Mouse (Mus musculus) lung, postnatal 25 days (tissue): ENCODE results near the gene Mcmbp.

Experiments
- DNase-seq: peaks from one replicate; pipeline ENCODE4 v3.0.0; 2022; ENCODE audit warnings: low spot score

The Mcmbp gene

DNA sequence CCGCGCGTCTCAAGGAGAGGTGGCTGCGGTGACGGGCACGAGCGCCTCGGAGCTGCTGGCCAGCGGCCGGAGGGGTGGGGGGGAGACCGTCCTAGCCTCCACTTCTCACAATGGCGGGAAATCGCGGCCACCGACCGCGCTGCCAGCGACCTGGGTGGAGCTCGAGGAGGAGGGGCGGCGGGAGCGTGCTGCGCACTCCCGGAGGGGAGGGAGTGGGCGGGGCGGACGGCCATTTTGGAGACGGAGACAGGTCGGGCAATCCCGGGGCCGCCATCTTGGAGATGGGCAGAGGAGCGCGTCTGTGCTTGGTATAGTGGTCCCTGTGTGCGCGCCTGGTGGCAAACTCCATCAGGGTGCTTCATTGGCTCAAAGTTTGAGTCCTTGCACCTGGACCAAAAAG lies at the start of gene Mcmbp:
Mcmbp (minus strand) TSS at position 162 of the 400 bp plus-strand sequence.
- DNase-seq = peak; percentile 97

DNA sequence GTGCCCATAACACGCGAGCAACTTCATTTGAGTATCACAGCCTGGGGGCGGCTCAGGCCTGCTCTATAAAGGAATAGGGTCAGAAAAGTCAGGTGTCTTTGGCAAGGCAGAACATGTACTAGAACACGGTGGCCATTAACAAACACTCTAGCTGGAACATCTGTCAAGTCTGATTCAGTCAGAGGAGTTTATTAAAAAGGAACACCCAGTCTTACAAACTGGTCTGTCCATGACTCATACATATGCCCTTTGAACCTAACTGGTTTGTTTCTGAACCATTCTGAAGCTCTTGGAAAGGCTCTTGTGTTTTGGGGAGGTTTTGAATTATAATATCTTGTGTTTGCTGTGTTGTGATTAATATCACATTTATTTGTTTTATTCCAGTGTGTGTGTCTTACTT lies 49.8 kb upstream of the Mcmbp start:
- no peak for DNase-seq

DNA sequence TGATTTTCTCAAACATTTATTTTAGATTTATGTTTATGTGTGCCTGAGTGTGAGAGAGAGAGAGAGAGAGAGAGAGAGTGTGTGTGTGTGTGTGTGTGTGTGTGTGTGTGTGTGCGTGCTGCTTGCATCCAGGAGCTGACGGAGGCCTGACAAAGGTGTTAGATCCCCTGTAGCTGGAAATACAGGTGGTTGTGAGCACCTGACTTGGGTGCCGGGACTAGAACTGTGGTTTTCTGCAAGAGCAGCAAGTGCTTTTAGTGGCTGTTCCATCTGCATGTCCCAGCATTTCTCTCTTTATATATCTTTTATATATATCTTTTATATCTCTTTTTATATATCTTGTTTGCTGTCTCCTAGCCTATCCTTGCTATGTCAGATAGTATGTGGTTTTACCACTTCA lies 41.6 kb upstream of the Mcmbp start:
- DNase-seq = no peak

DNA sequence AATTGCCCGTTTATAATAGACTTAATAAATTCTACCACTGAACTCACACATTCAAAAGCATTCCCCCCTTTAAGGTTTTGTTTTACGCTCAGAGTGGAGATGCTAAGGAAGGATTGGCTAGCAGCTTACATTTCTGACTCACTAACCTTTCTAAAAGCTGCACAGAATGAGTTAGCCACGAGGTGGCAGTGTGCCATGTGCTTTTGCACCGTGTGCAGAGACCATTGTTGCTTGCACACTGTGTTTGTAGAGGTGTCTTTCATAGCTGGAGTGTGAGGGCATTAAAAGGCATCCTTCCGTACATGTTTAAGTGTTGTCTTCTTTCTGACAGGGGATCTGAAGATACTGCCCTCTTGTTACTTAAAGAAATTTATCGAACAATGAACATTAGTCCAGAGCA lies 39.0 kb upstream of the Mcmbp start:
- peak; percentile 18 for DNase-seq

DNA sequence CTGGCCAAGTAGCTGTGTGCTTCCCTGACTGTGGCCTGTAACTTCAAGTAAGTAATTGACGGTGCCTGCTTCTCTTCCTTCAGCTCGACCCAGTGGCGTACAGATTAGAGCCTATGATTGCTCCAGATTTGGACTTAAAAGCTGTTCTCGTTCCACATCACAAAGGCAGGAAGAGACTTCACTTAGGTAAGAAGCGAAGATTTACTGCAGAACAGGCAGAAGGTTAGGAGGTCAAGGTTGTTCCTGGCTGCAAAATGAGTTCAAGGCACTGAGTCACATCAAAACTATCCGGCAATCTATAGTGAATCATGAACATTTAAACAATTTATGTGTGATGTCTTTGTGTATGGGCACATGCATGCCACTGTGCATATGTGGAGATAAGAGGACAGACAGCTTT lies 36.9 kb upstream of the Mcmbp start:
- DNase-seq = no peak

DNA sequence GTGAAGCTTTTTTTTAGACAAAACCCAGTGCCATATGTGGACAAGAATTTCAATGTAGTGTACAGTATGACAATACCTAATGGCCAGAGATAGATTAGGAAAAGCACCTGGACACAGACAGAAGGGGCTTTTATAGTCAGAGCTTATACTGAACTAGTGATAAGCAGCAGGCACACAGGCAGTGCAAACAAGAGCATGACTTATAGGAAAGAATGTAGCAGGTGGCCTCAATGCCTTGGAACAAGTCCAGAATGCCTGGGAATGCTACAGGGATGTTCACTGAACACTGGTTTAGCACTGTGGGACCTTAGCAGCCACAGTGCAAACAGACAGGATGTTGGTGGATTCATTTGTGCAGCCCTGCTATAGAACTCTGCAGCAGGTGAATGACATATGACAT lies 26.4 kb upstream of the Mcmbp start:
- DNase-seq = no peak

DNA sequence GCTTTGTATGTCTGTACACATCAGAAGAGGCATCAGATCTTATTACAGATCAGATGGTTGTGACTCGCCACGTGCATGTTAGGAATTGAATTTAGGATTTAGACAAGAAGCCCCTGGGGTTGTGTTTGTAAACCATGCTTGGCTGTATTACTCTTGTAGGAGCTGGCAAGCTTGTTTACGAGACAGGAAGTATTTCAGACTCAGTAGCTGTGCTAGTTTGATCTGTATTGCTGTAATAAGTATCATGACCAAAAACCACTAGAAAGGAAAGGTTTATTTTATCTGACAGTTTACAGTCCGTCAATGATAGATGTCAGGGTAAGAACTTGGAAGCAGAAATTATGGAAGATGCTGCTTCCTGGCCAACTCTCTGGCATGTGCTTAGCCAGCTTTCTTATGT lies 18.7 kb upstream of the Mcmbp start:
- no peak for DNase-seq

DNA sequence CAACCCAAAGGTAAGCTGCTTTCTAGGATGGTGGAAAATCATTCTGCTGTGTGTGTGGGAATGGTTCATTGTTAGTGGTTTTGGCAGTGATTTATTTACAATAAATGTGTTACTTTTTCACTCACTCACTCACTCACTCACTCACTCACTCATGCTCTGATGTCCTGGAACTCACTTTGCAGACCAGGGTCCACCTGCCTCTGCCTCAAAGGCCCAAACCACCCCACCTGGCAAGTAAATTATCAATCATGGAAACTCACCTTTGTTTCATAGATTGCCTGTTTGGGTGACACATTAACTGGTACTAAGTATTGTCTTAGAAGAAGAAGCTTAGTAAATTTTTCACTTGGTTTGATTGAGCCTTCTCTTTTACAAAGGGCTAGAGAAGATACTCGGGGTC lies 15.1 kb upstream of the Mcmbp start:
- no peak for DNase-seq

DNA sequence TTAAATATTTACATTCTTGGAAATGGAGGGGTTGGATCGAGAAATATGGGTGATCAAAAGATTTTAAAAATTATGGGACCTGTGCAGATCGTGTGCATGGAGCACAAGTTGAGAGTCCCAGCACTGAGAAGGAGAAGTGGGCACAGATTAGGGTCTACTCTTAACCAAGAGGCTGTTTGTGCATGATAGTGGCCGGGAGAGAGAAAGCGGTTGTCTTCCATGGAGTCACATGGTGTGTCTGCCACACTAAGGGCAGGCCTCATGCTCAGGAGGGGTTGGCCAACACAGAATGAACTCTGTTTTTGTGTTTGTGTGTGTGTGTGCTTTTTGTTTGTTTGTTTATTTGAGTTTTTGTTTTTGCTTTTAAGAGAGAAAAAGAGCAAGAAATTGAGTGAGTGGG lies 11.7 kb upstream of the Mcmbp start:
- no peak for DNase-seq

DNA sequence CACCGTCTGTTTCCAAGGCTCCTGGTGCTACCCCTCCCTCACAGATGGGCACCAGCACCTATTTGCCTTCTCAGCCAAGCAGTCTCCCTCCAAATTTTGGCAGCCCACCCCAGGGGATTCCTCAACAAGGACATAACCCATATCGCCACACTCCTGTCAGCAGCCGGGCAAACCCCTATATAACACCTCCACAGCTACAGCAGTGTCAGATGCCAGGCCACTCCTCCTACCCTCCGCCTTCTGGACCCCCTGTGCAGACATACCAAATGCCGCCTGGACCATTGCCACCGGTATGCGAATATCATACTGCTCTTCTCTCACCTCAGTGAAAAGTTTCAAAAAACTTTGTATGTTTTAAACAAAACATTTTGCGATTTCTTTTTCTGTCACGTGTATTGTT lies 10.0 kb upstream of the Mcmbp start:
- DNase-seq = no peak

DNA sequence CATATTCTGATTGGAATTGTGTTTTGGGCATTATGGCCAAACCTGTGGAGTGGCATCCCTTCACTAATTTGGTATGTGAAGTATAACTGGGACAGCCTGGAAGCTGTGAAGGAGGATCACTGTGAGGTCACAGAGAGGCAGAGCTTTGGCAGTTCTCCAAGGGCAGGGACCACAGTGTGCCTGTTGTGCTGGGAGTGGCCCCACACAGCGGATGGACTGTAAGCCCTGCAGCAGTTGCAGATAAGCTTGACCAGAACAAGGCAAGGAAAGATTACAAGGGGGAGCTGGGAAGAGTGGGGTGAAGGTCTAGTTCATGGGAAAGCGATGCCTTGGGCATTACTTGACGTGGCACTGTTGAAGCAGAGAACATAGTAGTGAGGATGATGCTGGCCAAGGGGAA lies 8.5 kb upstream of the Mcmbp start:
- peak; percentile 89 for DNase-seq

DNA sequence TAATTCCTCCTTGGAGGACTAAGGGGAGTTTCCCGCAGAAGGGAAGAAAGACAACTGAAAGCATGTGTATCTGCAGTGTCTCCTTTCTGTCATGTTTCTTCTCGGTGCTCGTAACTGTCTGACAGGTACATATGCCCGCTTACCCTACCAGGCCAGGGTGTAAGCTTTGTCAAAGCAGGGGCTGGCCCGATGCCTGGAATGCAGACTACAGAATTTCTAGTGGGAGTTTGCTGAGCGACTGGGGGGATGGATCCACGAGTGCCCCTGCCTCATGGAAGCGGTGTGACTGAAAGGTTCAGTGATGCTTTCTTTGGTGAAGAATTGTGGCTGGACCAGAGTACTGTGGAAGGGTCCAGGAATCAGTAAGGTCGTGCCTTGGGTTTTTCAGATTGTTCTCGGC lies 5.9 kb upstream of the Mcmbp start:
- DNase-seq = no peak

DNA sequence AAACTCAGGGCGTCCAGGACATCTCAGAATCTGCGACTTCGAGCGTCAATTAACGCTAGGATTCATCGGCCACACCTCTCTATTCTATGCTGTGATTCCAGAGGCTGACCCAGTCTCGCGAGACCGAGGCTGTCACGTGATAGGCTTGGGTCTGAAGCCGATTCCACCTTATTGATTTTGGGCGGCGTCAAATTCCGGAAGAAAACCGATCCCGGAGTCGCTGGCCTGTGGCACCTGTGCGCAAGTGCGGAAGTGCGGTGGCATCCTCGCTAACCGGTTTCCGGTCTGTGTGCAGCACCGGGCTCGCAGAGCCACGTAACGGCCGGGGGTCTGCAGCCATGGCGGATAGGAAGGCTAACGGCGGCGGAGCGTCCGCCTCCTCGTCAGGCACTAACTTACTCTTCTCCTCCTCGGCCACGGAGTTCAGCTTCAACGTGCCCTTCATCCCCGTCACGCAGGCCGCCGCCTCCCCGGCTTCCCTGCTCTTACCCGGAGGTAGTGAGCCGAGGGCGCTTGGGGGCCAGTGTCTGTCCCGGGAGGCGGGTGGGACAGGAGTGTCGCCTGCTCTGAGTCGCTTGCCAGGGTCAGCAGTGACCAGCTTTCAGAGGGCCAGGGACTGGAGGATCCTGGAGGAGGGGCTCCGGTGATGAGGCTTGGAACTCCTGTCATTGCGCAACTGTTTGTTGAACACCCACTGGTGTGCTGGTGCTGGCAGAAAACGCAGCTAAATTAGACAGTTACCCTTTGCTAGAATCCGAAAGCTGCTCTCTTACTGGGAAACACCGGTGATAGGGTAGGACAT lies 4.6 kb upstream of the Mcmbp start, which contains the start of gene Sec23ip:
Sec23ip (plus strand) TSS at position 260 of the 802 bp plus-strand sequence.
- DNase-seq = peak; percentile 100

DNA sequence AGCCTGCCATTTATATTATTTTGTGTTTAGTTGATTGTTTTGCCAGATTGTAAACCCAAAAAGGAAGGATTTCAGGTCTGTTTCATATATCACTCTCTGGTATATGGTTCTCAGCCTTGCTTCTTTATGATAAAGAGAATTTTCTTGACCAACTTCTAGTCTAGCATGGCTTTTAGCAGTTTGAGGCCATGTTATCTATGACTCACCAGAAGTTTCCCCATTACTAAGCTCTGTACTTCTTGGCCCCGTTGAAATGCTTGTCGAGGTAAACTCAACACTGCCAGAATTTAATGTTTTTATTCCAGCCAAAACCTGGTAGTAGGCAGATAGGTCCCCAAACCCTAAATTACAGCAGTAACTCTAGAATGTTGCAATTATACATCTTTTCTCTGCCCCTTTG lies 3.6 kb upstream of the Mcmbp start:
- no peak for DNase-seq

DNA sequence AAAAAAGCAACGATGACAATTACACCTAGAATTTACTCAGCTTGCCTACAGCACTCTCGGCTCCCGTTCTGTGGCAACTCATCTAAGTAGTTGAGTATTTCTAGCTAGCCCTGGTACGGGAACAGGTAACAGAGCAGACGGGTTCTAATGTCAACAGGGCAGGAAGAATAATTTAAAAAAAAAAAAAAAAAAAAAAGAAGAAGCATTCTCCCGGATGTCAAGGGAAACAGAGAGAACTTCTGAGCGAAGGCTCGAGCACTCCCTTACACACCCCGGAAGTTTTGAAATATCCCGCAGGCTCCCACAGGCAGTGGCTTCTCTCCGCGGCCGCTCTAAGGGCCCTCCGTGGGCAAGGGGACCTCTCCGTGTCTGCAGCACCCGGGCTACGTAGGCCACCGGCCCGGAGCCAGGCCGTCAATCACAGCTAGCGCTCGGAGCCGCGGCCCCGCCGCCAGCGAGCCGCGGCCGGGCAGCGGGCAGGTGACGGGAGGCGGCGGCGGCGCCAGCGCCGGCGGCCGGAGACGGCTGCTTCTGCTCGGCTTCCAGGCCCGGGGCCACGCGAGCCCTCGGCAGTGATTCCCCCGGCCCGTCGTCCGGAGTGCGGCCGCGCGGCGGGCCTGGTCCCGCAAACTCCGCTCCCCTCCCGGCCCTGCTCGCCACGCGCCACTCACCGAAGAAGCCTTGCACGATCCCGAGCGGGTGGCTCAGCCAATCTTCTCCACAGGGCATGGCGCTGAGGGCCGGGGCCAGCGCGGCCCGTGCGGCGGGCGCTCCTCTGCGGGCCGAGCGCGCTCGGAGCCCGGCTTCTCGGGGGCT lies 625 bp downstream of the Mcmbp start:
- peak; percentile 69 for DNase-seq

DNA sequence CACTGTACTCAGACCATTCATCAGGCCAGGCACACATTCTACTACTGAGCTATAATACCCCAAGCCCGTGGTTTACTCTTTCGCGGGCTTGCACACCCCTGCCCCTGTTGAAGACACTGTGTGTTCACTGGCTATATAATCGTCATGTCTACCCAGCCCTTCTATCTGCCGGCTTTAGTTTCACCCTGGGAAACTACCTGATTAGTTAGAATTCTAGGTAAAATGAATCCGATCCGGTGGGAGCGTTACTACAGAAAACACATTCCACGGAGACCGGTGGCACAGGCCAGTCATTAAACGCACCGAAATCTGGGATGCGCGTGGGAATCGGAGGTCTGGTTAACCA lies 1.2 kb downstream of the Mcmbp start:
- no peak for DNase-seq

DNA sequence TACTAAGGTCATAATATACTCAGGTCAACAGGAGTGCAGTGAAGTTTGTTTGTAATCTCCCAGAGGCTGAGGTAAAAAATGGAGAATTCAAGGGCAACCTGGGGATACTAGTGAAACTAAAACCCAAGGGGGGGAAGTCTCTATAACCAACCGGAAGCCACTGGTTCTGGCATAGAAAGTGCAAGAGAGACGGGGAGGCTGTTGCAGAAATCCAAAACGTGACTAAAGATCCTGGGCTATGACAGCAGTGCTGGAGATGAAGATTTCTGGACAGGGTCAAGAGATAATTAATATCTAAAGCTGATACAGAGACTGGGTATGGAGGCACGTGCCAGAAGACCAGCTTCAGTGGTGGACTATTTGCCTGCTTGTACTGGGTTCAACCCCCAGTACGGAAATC lies 2.3 kb downstream of the Mcmbp start:
- no peak for DNase-seq

DNA sequence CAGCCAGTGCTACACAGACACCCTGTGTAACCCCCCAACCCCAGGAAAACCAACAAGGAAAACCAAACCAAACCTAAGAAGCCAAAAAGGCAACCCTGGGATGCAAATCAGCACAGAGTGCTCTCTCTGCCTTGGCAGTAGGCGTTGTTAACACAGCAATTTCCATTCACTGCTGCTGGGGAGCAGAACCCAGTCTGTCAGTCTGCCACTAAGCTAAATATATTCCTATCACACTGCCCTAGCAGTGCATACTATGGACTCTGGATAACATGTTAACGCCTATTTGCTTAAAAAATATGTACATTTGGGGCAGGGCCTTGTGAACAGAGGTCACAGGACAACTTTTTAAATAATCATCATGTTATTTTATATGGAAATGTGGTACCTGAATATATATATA lies 8.7 kb downstream of the Mcmbp start:
- no peak for DNase-seq

DNA sequence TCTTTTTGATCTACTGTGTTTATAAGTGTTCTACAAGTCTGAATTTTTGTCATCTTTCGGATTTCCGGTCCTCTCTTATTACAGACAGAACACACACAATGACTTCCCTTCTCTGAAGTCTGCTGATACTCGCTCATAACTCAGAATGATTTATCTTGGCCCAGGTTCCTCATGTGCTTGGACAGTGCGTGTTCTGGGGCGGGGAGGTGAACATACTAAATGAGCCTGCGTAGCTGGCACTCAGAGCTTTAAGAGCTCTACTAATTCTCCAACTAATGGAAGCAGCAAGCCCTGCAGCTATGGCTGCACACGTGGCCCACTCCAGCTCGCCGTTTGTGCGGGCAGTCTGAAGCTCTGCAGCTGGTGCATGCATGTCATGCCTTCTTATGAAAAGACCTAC lies 11.6 kb downstream of the Mcmbp start:
- DNase-seq = peak; percentile 35

DNA sequence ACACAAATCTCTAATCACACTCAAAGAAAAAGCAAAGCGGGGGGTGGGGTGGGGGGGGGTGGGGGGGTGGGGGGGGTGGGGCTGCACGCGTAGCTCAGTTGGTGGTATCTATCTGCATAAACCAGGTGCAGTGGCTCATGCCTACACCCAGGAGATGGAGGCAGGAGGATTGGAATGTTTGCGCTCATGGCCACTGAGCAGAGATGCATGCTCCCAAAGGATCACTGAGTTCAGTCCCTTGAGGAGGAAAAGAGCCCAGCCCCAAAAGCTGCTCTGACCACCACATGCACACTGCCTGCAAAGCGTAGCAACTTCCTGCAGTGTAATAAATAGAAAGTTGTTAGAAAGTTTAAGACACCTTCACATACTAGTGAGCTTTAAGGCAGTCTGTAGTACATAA lies 12.6 kb downstream of the Mcmbp start:
- no peak for DNase-seq

DNA sequence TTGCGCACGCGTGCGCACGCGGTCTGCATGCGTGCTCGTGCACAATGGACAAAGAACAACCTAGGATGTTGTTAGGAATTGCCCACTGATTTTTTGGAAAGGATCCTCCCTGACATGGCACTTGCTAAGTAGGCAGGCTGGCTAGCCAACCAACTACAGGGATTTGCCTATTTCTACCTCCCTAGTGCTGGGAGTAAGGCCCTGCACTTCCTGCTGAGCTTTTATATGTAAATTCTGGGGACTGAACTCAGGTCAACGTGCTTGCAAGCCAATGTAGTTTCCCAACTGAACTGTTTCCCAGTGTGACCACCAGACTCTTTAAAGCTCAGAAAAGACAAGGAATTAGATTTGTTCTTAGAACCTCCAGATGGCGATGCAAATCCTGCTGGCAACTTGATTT lies 13.3 kb downstream of the Mcmbp start:
- DNase-seq = no peak

DNA sequence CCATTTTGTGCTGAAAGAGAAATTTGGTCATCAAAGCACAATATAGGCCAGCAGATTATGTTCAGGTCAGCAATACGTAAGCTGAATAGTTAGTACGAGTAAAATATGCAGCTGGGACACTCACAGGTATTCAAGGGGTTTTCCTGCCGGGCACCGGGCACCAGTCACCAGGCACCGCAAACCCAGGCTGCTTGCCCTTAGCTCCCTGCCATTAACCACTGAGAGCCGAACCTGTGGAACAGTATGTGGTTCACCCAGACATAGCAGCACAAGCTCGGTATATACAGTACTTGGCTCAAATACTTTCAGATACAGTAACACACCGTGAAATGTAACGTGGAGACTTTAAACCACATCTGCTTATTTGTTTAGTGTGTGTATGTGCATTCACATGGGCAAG lies 15.1 kb downstream of the Mcmbp start:
- DNase-seq = no peak

DNA sequence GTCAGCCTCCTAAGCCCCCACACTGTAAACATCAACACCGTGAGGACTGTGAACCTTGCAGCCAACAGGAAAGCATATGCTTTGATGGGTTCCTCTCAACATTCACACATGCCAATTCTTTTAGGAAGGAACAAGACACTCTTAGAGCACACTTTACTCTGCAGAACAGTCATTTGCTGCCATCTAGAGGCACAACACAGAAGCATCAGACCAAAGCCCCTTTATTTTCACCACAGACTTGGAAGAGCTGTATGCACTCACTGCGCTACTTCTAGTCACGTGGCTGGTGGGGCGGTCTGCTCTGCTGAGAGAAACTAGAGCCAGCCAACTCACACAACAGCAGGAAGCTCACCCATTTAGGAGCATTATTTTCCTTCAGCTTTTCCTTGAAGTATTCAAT lies 15.5 kb downstream of the Mcmbp start:
- DNase-seq = peak; percentile 88

DNA sequence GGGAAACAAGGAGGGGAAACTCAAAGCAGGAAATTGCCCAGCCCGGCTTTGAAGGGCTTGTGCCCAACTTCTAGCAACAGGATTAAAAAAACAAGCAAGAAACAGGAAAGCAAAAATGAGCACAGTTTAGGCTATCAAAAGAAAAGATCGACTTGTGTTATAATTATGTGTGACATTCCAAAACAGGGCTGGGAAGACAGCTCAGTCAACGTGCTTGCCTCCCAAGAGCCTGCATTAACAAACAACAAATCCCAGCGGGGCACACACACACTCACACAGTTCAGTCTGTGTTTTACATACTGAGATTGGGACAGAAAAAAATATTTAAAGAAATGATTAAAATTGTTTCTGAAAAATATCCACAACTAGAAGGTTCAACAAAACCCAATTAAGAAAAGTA lies 22.3 kb downstream of the Mcmbp start:
- peak; percentile 18 for DNase-seq
